Mouse (Mus musculus) limb, embryonic 14.5 days (tissue): ENCODE measurements around the gene Aox2. TPM values are rescaled to one million over a fixed set of nuclear protein-coding genes. Genes with fewer than 3 reads are reported as not detected.
"Not testable (repeated sequence)": the region's sequence is repeated elsewhere in the genome, so short reads cannot be mapped to it uniquely, and the experiment has no call there.

Source experiments
- ATAC-seq: fragments of 200-750 bp; cut with Nextera tagmentation; 2 replicates; pipeline ENCODE4 v1.8.0; 2017; ENCODE audit warnings: low read depth, moderate number of reproducible peaks, moderate TSS enrichment; ENCODE audit not compliant: low FRiP score
- DNase-seq: peaks from one replicate; pipeline ENCODE4 v3.0.0-alpha.2; 2015; ENCODE audit warnings: low spot score
- H3K27ac ChIP-seq: fragments of 300-500 bp; sonication (generic); replicated peaks from 2 replicates; pipeline ENCODE4 v1.5.1; 2014; ENCODE audit warnings: low read depth, mild to moderate bottlenecking, low read length, moderate library complexity, mixed read lengths
- H3K27me3 ChIP-seq: fragments of 300-500 bp; sonication (generic); 2 replicates; pipeline ENCODE4 v1.6.1; 2014; ENCODE audit warnings: low read length, mixed read lengths; ENCODE audit not compliant: control insufficient read depth, insufficient read depth
- H3K36me3 ChIP-seq: fragments of 300-500 bp; sonication (generic); 2 replicates; pipeline ENCODE4 v1.6.1; 2014; ENCODE audit warnings: mild to moderate bottlenecking, low read length, moderate library complexity, mixed read lengths; ENCODE audit not compliant: control insufficient read depth, insufficient read depth
- H3K4me1 ChIP-seq: fragments of 300-500 bp; sonication (generic); 2 replicates; pipeline ENCODE4 v1.6.1; 2014; ENCODE audit warnings: antibody characterized with exemption, low read length, mixed read lengths; ENCODE audit not compliant: control insufficient read depth, insufficient read depth
- H3K4me2 ChIP-seq: fragments of 300-500 bp; sonication (generic); replicated peaks from 2 replicates; pipeline ENCODE4 v1.6.1; 2014; ENCODE audit warnings: low read depth, mild to moderate bottlenecking, low read length, moderate library complexity; ENCODE audit not compliant: severe bottlenecking
- H3K4me3 ChIP-seq: fragments of 300-500 bp; sonication (generic); replicated peaks from 2 replicates; pipeline ENCODE4 v1.5.1; 2014; ENCODE audit warnings: low read length
- H3K9ac ChIP-seq: fragments of 300-500 bp; sonication (generic); 2 replicates; pipeline ENCODE4 v1.6.1; 2014; ENCODE audit warnings: mild to moderate bottlenecking, low read depth, low read length, moderate library complexity; ENCODE audit not compliant: severe bottlenecking
- H3K9me3 ChIP-seq: fragments of 300-500 bp; sonication (generic); 2 replicates; pipeline ENCODE4 v1.6.1; 2016; ENCODE audit warnings: low read length; ENCODE audit not compliant: control insufficient read depth
- POLR2A ChIP-seq: fragments of 200-500 bp; IDR thresholded peaks from 2 replicates; pipeline ENCODE4 v1.8.0; 2012; ENCODE audit warnings: inconsistent platforms, mild to moderate bottlenecking, moderate library complexity, borderline replicate concordance; ENCODE audit not compliant: insufficient read depth, insufficient read length; ENCODE audit errors: extremely low read depth
- WGBS: fragments of 180-500 bp; shearing (Covaris S2); extraction: QIAGEN DNeasy Blood & Tissue Kit; methylation state at CpG from one replicate; pipeline ENCODE4 v1.1.7; 2014; 5-methylcytosine and 5-hydroxymethylcytosine counted together
- polyA plus RNA-seq, 2 experiments: library from polyadenylated mRNA; depleted of rRNA in 1 of 2; stranded (reverse) in 1 of 2; unstranded in 1 of 2; fragments of >200 nt; fragmentation: Nextera tagmentation in 1 of 2; extraction: Ambion mirVana in 1 of 2; gene quantifications; 2 replicates each; pipeline versions ENCODE4 v1.2.1 to v1.2.3; 2012 to 2014

Gene Aox2
- polyA plus RNA-seq, 2 experiments, result 0.06 to 0.10 TPM

- Histone ChIP-seq H3K27me3 (no peaks in the 10 kb centered on the region), H3K9me3 (no peaks in the 10 kb centered on the region), H3K4me2 (no peak overlapping the region), H3K36me3 (no peaks in the 10 kb centered on the region), H3K9ac (no peak overlapping the region), H3K4me1 (no peaks in the 10 kb centered on the region), H3K4me3 (no peak overlapping the region), H3K27ac (no peak overlapping the region)
- TF ChIP-seq POLR2A, result no peak
- ATAC-seq (no peak), DNase-seq (no peak)
- 70% methylated on average over 2 of the region's 2 CpGs for WGBS
Observed at GRCm38 (mm10) chr1:58369716-58370115, 91.6 kb downstream of the Aox2 start.

DNA sequence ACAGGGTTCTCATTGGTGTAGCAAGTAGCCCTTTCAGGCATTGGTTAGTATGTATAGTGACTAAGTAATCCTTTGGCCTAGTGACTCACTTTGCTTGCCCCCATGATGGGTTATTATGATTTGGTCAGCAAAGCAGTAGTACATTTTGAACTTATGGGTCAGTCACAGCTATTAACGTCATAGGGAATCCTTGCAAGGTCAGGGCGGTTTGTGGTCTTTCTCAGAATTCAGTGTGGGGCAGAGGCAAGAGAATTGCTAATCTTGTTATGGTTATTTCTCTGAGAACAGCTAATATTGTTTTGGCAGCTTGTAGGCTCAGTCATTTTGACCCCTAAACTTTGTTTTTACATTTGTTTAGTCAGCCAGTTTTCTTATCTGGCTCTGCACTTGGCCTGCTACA lies 96.1 kb downstream of the Aox2 start:
- not testable (repeated sequence) for H3K9me3 ChIP-seq, H3K27ac ChIP-seq, H3K4me1 ChIP-seq, H3K36me3 ChIP-seq, DNase-seq, H3K27me3 ChIP-seq, ATAC-seq, H3K4me2 ChIP-seq, H3K9ac ChIP-seq, H3K4me3 ChIP-seq
- 81% methylated on average over 2 of the region's 2 CpGs for WGBS

- no peak for TF ChIP-seq POLR2A
- Histone ChIP-seq H3K4me1 (no peaks in the 10 kb centered on the region), H3K4me3 (no peak overlapping the region), H3K27me3 (no peaks in the 10 kb centered on the region), H3K36me3 (no peaks in the 10 kb centered on the region), H3K9ac (no peak overlapping the region), H3K27ac (no peak overlapping the region), H3K9me3 (no peaks in the 10 kb centered on the region), H3K4me2 (no peak overlapping the region)
- ATAC-seq (no peak), DNase-seq (no peak)
- WGBS, result 75% methylated on average over 3 of the region's 3 CpGs
Observed at GRCm38 (mm10) chr1:58375574-58376147, 97.5 kb downstream of the Aox2 start.

GRCm38 (mm10) chr1:58382586-58383281 lies 104.6 kb downstream of the Aox2 start:
- no peak for ATAC-seq

GRCm38 (mm10) chr1:58391421-58392267 lies 113.5 kb downstream of the Aox2 start:
- H3K4me3 ChIP-seq, result peak overlapping the region; percentile 84
- H3K9me3 ChIP-seq, result no peaks in the 10 kb centered on the region
- DNase-seq (no peak), ATAC-seq (no peak)
- peak overlapping the region; percentile 97 for H3K9ac ChIP-seq
- H3K4me1 ChIP-seq, result peaks cover 9% of the 10 kb centered on the region
- WGBS, result 38% methylated on average over 19 of the region's 19 CpGs
- peaks cover 20% of the 10 kb centered on the region for H3K36me3 ChIP-seq
- peak overlapping the region; percentile 69 for H3K4me2 ChIP-seq
- H3K27ac ChIP-seq, result peak overlapping the region; percentile 99
- no peak for TF ChIP-seq POLR2A
- H3K27me3 ChIP-seq, result no peaks in the 10 kb centered on the region

More at GRCm38 (mm10) chr1:58382586-58383281, 104.6 kb downstream of the Aox2 start:
- no peak overlapping the region for H3K27ac ChIP-seq
- no peaks in the 10 kb centered on the region for H3K36me3 ChIP-seq
- H3K4me2 ChIP-seq, result no peak overlapping the region
- H3K27me3 ChIP-seq, result no peaks in the 10 kb centered on the region
- H3K9me3 ChIP-seq, result no peaks in the 10 kb centered on the region
- 76% methylated on average over 5 of the region's 5 CpGs for whole genome bisulfite sequencing
- TF ChIP-seq POLR2A, result no peak
- no peak for DNase-seq
- H3K4me1 ChIP-seq, result no peaks in the 10 kb centered on the region
- H3K9ac ChIP-seq, result no peak overlapping the region
- H3K4me3 ChIP-seq, result no peak overlapping the region
